Mouse (Mus musculus): ENCODE results near the gene Nupl1. TPM values are rescaled to one million over a fixed set of nuclear protein-coding genes. Genes with fewer than 3 reads are reported as not detected.

Gene Nupl1
- total RNA-seq, 2 experiments from 2014 or later: 0.23 TPM; not detected in 1

- Histone ChIP-seq H3K4me3 (no peak overlapping the region), H3K27ac (no peak overlapping the region)
- DNase-seq (ENCODE audit: low spot score in 2 of 2): no peak
- no peak for TF ChIP-seq CTCF (conservative IDR thresholded peaks at IDR 0.05)
These were observed 78.8 kb downstream of the Nupl1 start for GRCm38 (mm10) chr14:60172286-60173055.

- Histone ChIP-seq H3K27ac (no peak overlapping the region), H3K4me3 (no peak overlapping the region)
- no peak for DNase-seq (ENCODE audit: low spot score in 2 of 2)
- no peak for TF ChIP-seq CTCF (conservative IDR thresholded peaks at IDR 0.05)
These were observed 80.2 kb downstream of the Nupl1 start for GRCm38 (mm10) chr14:60170845-60171610.

GRCm38 (mm10) chr14:60163367-60163766, 87.9 kb downstream of the Nupl1 start:
- no peak overlapping the region for H3K27ac ChIP-seq
- DNase-seq (ENCODE audit: low spot score in 2 of 2): no peak
- no peak for TF ChIP-seq CTCF (conservative IDR thresholded peaks at IDR 0.05)
- no peak overlapping the region for H3K4me3 ChIP-seq

- no peak for DNase-seq (ENCODE audit: low spot score in 2 of 2)
- no peak for TF ChIP-seq CTCF (conservative IDR thresholded peaks at IDR 0.05)
- H3K27ac ChIP-seq: no peak overlapping the region
- no peak overlapping the region for H3K4me3 ChIP-seq
These were observed 98.9 kb downstream of the Nupl1 start for GRCm38 (mm10) chr14:60152373-60152772.

- no peak for DNase-seq (ENCODE audit: low spot score in 2 of 2)
- TF ChIP-seq CTCF (conservative IDR thresholded peaks at IDR 0.05): no peak
- no peak overlapping the region for H3K27ac ChIP-seq
- H3K4me3 ChIP-seq: no peak overlapping the region
These were observed 102.3 kb downstream of the Nupl1 start for GRCm38 (mm10) chr14:60148893-60149292.

- no peak for DNase-seq (ENCODE audit: low spot score in 2 of 2)
- Histone ChIP-seq H3K4me3 (no peak overlapping the region), H3K27ac (no peak overlapping the region)
- no peak for TF ChIP-seq CTCF (conservative IDR thresholded peaks at IDR 0.05)
These were observed 108.0 kb downstream of the Nupl1 start for GRCm38 (mm10) chr14:60143234-60143633.

GRCm38 (mm10) chr14:60138339-60138738, 112.9 kb downstream of the Nupl1 start:
- DNase-seq (ENCODE audit: low spot score in 2 of 2): no peak
- TF ChIP-seq CTCF (conservative IDR thresholded peaks at IDR 0.05): no peak
- no peak overlapping the region for H3K27ac ChIP-seq
- no peak overlapping the region for H3K4me3 ChIP-seq

- no peak overlapping the region for H3K27ac ChIP-seq
- TF ChIP-seq CTCF (conservative IDR thresholded peaks at IDR 0.05): no peak
- no peak for DNase-seq (ENCODE audit: low spot score in 2 of 2)
- no peak overlapping the region for H3K4me3 ChIP-seq
These were observed 113.4 kb downstream of the Nupl1 start for GRCm38 (mm10) chr14:60137812-60138211.

GRCm38 (mm10) chr14:60135801-60136200, 115.4 kb downstream of the Nupl1 start:
- Histone ChIP-seq H3K27ac (no peak overlapping the region), H3K4me3 (no peak overlapping the region)
- no peak for TF ChIP-seq CTCF (conservative IDR thresholded peaks at IDR 0.05)
- DNase-seq (ENCODE audit: low spot score in 2 of 2): no peak

GRCm38 (mm10) chr14:60134720-60135119, 116.5 kb downstream of the Nupl1 start:
- no peak overlapping the region for H3K27ac ChIP-seq
- DNase-seq (ENCODE audit: low spot score in 2 of 2): no peak
- TF ChIP-seq CTCF (conservative IDR thresholded peaks at IDR 0.05): no peak
- H3K4me3 ChIP-seq: no peak overlapping the region

Small RNAs within 50 kb of the gene (microRNA-seq; reads per million reads assigned to microRNA genes)
- gene Mir719: 0 reads per million in 2 experiments

Other genes starting within 250 kb of the Nupl1 start
- gene Atp8a2, start 54.3 kb downstream of the Nupl1 start, total RNA-seq (2021): 10 to 100 TPM; 45.3 to 46.9 TPM
- 10 to 100 TPM; 70.8 to 73.8 TPM for gene Gm49336, start 76 bp upstream of the Nupl1 start, total RNA-seq (2021)
- gene Mtmr6, start 13.8 kb upstream of the Nupl1 start, total RNA-seq (2021): 100 to 1,000 TPM; 103 to 105 TPM
- gene Amer2, start 121.8 kb upstream of the Nupl1 start, total RNA-seq (2021): 10 to 100 TPM; 47.7 to 49.2 TPM

Data from layer of hippocampus, adult 2 months (tissue).